Mouse (Mus musculus): ENCODE results near the gene Slc25a15. TPM values are rescaled to one million over a fixed set of nuclear protein-coding genes. Genes with fewer than 3 reads are reported as not detected.

Gene Slc25a15
- polyA plus RNA-seq, 1 experiment from 2014 or later = 14.6 TPM

GRCm38 (mm10) chr8:22376311-22376710, 22.1 kb downstream of the Slc25a15 start:
- no peak overlapping the region for H3K9ac ChIP-seq (ENCODE audit: low read length)
- H3K27me3 ChIP-seq (ENCODE audit: control insufficient read depth, insufficient read depth, low read length) = no peaks in the 10 kb centered on the region
- ATAC-seq (ENCODE audit: low FRiP score) (0 out of 2 replicates have a peak, but pooled peaks have one; percentile 38), DNase-seq (ENCODE audit: low spot score, missing footprints) (no peak)
- no peak overlapping the region for H3K4me3 ChIP-seq (ENCODE audit: low read depth, low read length)
- H3K9me3 ChIP-seq (ENCODE audit: control insufficient read depth, low read length) = no peaks in the 10 kb centered on the region
- H3K4me2 ChIP-seq = no peak overlapping the region
- H3K4me1 ChIP-seq (ENCODE audit: control insufficient read depth, insufficient read depth, low read length) = no peaks in the 10 kb centered on the region
- H3K36me3 ChIP-seq (ENCODE audit: control insufficient read depth, insufficient read depth, low read length) = no peaks in the 10 kb centered on the region
- no peak overlapping the region for H3K27ac ChIP-seq (ENCODE audit: low read depth, low read length)
- 93% methylated on average over 5 of the region's 5 CpGs for WGBS

DNA sequence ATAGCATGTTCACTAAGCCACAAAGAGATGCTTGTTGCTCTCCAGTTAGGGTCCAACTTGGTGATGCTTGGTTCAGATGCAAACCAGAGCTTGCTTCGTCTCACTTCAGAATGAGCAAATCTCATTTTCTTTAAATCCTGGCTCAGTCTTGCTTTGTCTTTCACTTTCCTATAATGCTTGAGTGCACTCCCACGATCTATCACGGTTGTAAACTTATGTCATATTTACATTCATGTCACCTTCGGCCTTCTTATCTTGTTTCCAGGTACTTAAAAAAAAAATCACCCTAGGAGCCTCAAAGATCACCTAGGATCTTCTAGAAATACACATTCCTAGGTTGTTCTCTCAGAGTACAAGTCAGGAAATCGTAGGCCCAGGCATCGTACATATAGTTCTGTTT, 38.5 kb downstream of the Slc25a15 start:
- H3K4me2 ChIP-seq = no peak overlapping the region
- H3K27ac ChIP-seq (ENCODE audit: low read depth, low read length) = no peak overlapping the region
- ATAC-seq (ENCODE audit: low FRiP score) = no peak
- DNase-seq (ENCODE audit: low spot score, missing footprints) = no peak
- H3K4me1 ChIP-seq (ENCODE audit: control insufficient read depth, insufficient read depth, low read length) = no peaks in the 10 kb centered on the region
- H3K9ac ChIP-seq (ENCODE audit: low read length) = no peak overlapping the region
- 92% methylated on average over 6 of the region's 6 CpGs for WGBS
- no peaks in the 10 kb centered on the region for H3K36me3 ChIP-seq (ENCODE audit: control insufficient read depth, insufficient read depth, low read length)
- H3K4me3 ChIP-seq (ENCODE audit: low read depth, low read length) = no peak overlapping the region
- H3K9me3 ChIP-seq (ENCODE audit: control insufficient read depth, low read length) = no peaks in the 10 kb centered on the region
- no peaks in the 10 kb centered on the region for H3K27me3 ChIP-seq (ENCODE audit: control insufficient read depth, insufficient read depth, low read length)

GRCm38 (mm10) chr8:22359359-22359758, 39.0 kb downstream of the Slc25a15 start:
- Histone ChIP-seq H3K9ac (ENCODE audit: low read length) (no peak overlapping the region), H3K27ac (ENCODE audit: low read depth, low read length) (no peak overlapping the region), H3K4me2 (no peak overlapping the region), H3K9me3 (ENCODE audit: control insufficient read depth, low read length) (no peaks in the 10 kb centered on the region), H3K36me3 (ENCODE audit: control insufficient read depth, insufficient read depth, low read length) (no peaks in the 10 kb centered on the region), H3K4me1 (ENCODE audit: control insufficient read depth, insufficient read depth, low read length) (no peaks in the 10 kb centered on the region), H3K4me3 (ENCODE audit: low read depth, low read length) (no peak overlapping the region), H3K27me3 (ENCODE audit: control insufficient read depth, insufficient read depth, low read length) (no peaks in the 10 kb centered on the region)
- WGBS = 87% methylated on average over 6 of the region's 6 CpGs
- DNase-seq (ENCODE audit: low spot score, missing footprints) (no peak), ATAC-seq (ENCODE audit: low FRiP score) (no peak)

- Histone ChIP-seq H3K9ac (ENCODE audit: low read length) (no peak overlapping the region), H3K4me3 (ENCODE audit: low read depth, low read length) (no peak overlapping the region), H3K4me2 (no peak overlapping the region), H3K4me1 (ENCODE audit: control insufficient read depth, insufficient read depth, low read length) (no peaks in the 10 kb centered on the region), H3K27ac (ENCODE audit: low read depth, low read length) (no peak overlapping the region), H3K9me3 (ENCODE audit: control insufficient read depth, low read length) (no peaks in the 10 kb centered on the region), H3K27me3 (ENCODE audit: control insufficient read depth, insufficient read depth, low read length) (no peaks in the 10 kb centered on the region), H3K36me3 (ENCODE audit: control insufficient read depth, insufficient read depth, low read length) (no peaks in the 10 kb centered on the region)
- ATAC-seq (ENCODE audit: low FRiP score) (no peak), DNase-seq (ENCODE audit: low spot score, missing footprints) (no peak)
- 92% methylated on average over 13 of the region's 13 CpGs for WGBS
Observed at GRCm38 (mm10) chr8:22335426-22335825, 63.0 kb downstream of the Slc25a15 start.

Other genes with a start within 250 kb of the Slc25a15 start
- 8.6 and 8.9 TPM in 2 replicates for gene Nek3, start 232.2 kb downstream of the Slc25a15 start, polyA plus RNA-seq (2014; fragmentation: Nextera tagmentation; extraction: Ambion mirVana)
- gene Ckap2, start 212.8 kb downstream of the Slc25a15 start, polyA plus RNA-seq (2014; fragmentation: Nextera tagmentation; extraction: Ambion mirVana) = 74.0 and 77.1 TPM in 2 replicates
- 43.6 and 43.7 TPM in 2 replicates for gene Vps36, start 205.8 kb downstream of the Slc25a15 start, polyA plus RNA-seq (2014; fragmentation: Nextera tagmentation; extraction: Ambion mirVana)
- 8.3 and 10.5 TPM in 2 replicates for gene Thsd1, start 171.3 kb downstream of the Slc25a15 start, polyA plus RNA-seq (2014; fragmentation: Nextera tagmentation; extraction: Ambion mirVana)
- gene Tpte, start 115.2 kb downstream of the Slc25a15 start, polyA plus RNA-seq (2014; fragmentation: Nextera tagmentation; extraction: Ambion mirVana) = not detected in 2 replicates
- 45.3 and 47.0 TPM in 2 replicates for gene Mrps31, start 12.8 kb upstream of the Slc25a15 start, polyA plus RNA-seq (2014; fragmentation: Nextera tagmentation; extraction: Ambion mirVana)

Measured in midbrain, embryonic 11.5 days (tissue).